Mouse (Mus musculus): ENCODE measurements around the gene Tgfbr1. TPM values are rescaled to one million over a fixed set of nuclear protein-coding genes. Genes with fewer than 3 reads are reported as not detected.

Gene Tgfbr1
- polyA plus RNA-seq, 1 experiment: 2.4 TPM

- Histone ChIP-seq H3ac (ENCODE audit: control insufficient read depth, insufficient read length, low read depth) (no peak overlapping the region), H3K36me3 (ENCODE audit: control insufficient read depth, insufficient read depth) (no peaks in the 10 kb centered on the region), H3K27me3 (ENCODE audit: control insufficient read depth, insufficient read depth, insufficient read length) (peaks cover 10% of the 10 kb centered on the region), H3K4me3 (ENCODE audit: insufficient read depth, poor library complexity, severe bottlenecking) (no peak overlapping the region), H3K79me2 (ENCODE audit: control insufficient read depth, insufficient read depth) (no peaks in the 10 kb centered on the region), H3K79me3 (ENCODE audit: low read depth) (no peaks in the 10 kb centered on the region)
- no peak for TF ChIP-seq MYOG (IDR thresholded peaks at IDR 0.05; ENCODE audit: control insufficient read depth, extremely low read depth, insufficient read length)
- no peak for TF ChIP-seq MAX (IDR thresholded peaks at IDR 0.05)
- no peak for TF ChIP-seq CEBPB (IDR thresholded peaks at IDR 0.05; ENCODE audit: low read depth)
- no peak for TF ChIP-seq CTCF (IDR thresholded peaks at IDR 0.05; ENCODE audit: control insufficient read depth, insufficient read depth, insufficient read length)
- no peak for TF ChIP-seq USF1 (IDR thresholded peaks at IDR 0.05; ENCODE audit: low read depth)
- TF ChIP-seq FOSL1 (IDR thresholded peaks at IDR 0.05; ENCODE audit: insufficient read depth, low read length, poor library complexity, severe bottlenecking): no peak
- TF ChIP-seq MYOD1 (IDR thresholded peaks at IDR 0.05; ENCODE audit: control insufficient read depth, insufficient read length, low read depth): no peak
Observed at GRCm38 (mm10) chr4:47432766-47433165, 79.7 kb downstream of the Tgfbr1 start.

GRCm38 (mm10) chr4:47435131-47435530 lies 82.1 kb downstream of the Tgfbr1 start:
- Histone ChIP-seq H3ac (ENCODE audit: control insufficient read depth, insufficient read length, low read depth) (no peak overlapping the region), H3K36me3 (ENCODE audit: control insufficient read depth, insufficient read depth) (no peaks in the 10 kb centered on the region), H3K79me2 (ENCODE audit: control insufficient read depth, insufficient read depth) (no peaks in the 10 kb centered on the region), H3K4me3 (ENCODE audit: insufficient read depth, poor library complexity, severe bottlenecking) (no peak overlapping the region), H3K79me3 (ENCODE audit: low read depth) (no peaks in the 10 kb centered on the region), H3K27me3 (ENCODE audit: control insufficient read depth, insufficient read depth, insufficient read length) (peaks cover 11% of the 10 kb centered on the region)
- TF ChIP-seq MYOD1 (IDR thresholded peaks at IDR 0.05; ENCODE audit: control insufficient read depth, insufficient read length, low read depth) (no peak), USF1 (IDR thresholded peaks at IDR 0.05; ENCODE audit: low read depth) (no peak), MAX (IDR thresholded peaks at IDR 0.05) (no peak), CTCF (IDR thresholded peaks at IDR 0.05; ENCODE audit: control insufficient read depth, insufficient read depth, insufficient read length) (no peak), MYOG (IDR thresholded peaks at IDR 0.05; ENCODE audit: control insufficient read depth, extremely low read depth, insufficient read length) (no peak), CEBPB (IDR thresholded peaks at IDR 0.05; ENCODE audit: low read depth) (no peak), FOSL1 (IDR thresholded peaks at IDR 0.05; ENCODE audit: insufficient read depth, low read length, poor library complexity, severe bottlenecking) (no peak)

- TF ChIP-seq MYOG (IDR thresholded peaks at IDR 0.05; ENCODE audit: control insufficient read depth, extremely low read depth, insufficient read length) (no peak), CTCF (IDR thresholded peaks at IDR 0.05; ENCODE audit: control insufficient read depth, insufficient read depth, insufficient read length) (no peak), MAX (IDR thresholded peaks at IDR 0.05) (no peak), CEBPB (IDR thresholded peaks at IDR 0.05; ENCODE audit: low read depth) (no peak), MYOD1 (IDR thresholded peaks at IDR 0.05; ENCODE audit: control insufficient read depth, insufficient read length, low read depth) (no peak), FOSL1 (IDR thresholded peaks at IDR 0.05; ENCODE audit: insufficient read depth, low read length, poor library complexity, severe bottlenecking) (no peak), USF1 (IDR thresholded peaks at IDR 0.05; ENCODE audit: low read depth) (no peak)
- Histone ChIP-seq H3K27me3 (ENCODE audit: control insufficient read depth, insufficient read depth, insufficient read length) (peaks cover 11% of the 10 kb centered on the region), H3ac (ENCODE audit: control insufficient read depth, insufficient read length, low read depth) (no peak overlapping the region), H3K36me3 (ENCODE audit: control insufficient read depth, insufficient read depth) (no peaks in the 10 kb centered on the region), H3K79me2 (ENCODE audit: control insufficient read depth, insufficient read depth) (no peaks in the 10 kb centered on the region), H3K79me3 (ENCODE audit: low read depth) (no peaks in the 10 kb centered on the region), H3K4me3 (ENCODE audit: insufficient read depth, poor library complexity, severe bottlenecking) (no peak overlapping the region)
Observed at GRCm38 (mm10) chr4:47435566-47436360, 82.7 kb downstream of the Tgfbr1 start.

GRCm38 (mm10) chr4:47437365-47438340 lies 84.6 kb downstream of the Tgfbr1 start:
- Histone ChIP-seq H3K27me3 (ENCODE audit: control insufficient read depth, insufficient read depth, insufficient read length) (peaks cover 7% of the 10 kb centered on the region), H3K79me3 (ENCODE audit: low read depth) (no peaks in the 10 kb centered on the region), H3K36me3 (ENCODE audit: control insufficient read depth, insufficient read depth) (no peaks in the 10 kb centered on the region), H3K4me3 (ENCODE audit: insufficient read depth, poor library complexity, severe bottlenecking) (peak overlapping the region; percentile 26), H3K79me2 (ENCODE audit: control insufficient read depth, insufficient read depth) (no peaks in the 10 kb centered on the region), H3ac (ENCODE audit: control insufficient read depth, insufficient read length, low read depth) (peak overlapping the region; percentile 38)
- TF ChIP-seq USF1 (IDR thresholded peaks at IDR 0.05; ENCODE audit: low read depth): no peak
- peak; percentile 87 for TF ChIP-seq CTCF (IDR thresholded peaks at IDR 0.05; ENCODE audit: control insufficient read depth, insufficient read depth, insufficient read length)

GRCm38 (mm10) chr4:47438956-47439355 lies 85.9 kb downstream of the Tgfbr1 start:
- TF ChIP-seq FOSL1 (IDR thresholded peaks at IDR 0.05; ENCODE audit: insufficient read depth, low read length, poor library complexity, severe bottlenecking) (no peak), MYOD1 (IDR thresholded peaks at IDR 0.05; ENCODE audit: control insufficient read depth, insufficient read length, low read depth) (no peak), MYOG (IDR thresholded peaks at IDR 0.05; ENCODE audit: control insufficient read depth, extremely low read depth, insufficient read length) (no peak), MAX (IDR thresholded peaks at IDR 0.05) (no peak)
- no peak overlapping the region for H3K4me3 ChIP-seq (ENCODE audit: insufficient read depth, poor library complexity, severe bottlenecking)
- H3K79me2 ChIP-seq (ENCODE audit: control insufficient read depth, insufficient read depth): no peaks in the 10 kb centered on the region
- no peaks in the 10 kb centered on the region for H3K36me3 ChIP-seq (ENCODE audit: control insufficient read depth, insufficient read depth)
- no peak overlapping the region for H3ac ChIP-seq (ENCODE audit: control insufficient read depth, insufficient read length, low read depth)
- peaks cover 8% of the 10 kb centered on the region for H3K27me3 ChIP-seq (ENCODE audit: control insufficient read depth, insufficient read depth, insufficient read length)
- no peaks in the 10 kb centered on the region for H3K79me3 ChIP-seq (ENCODE audit: low read depth)
